Mouse (Mus musculus) embryonic fibroblast, embryonic 13.5 days (primary cell): Measurements from ENCODE around the gene 2310033P09Rik.

Experiments
- CTCF ChIP-seq: IDR thresholded peaks from 2 replicates; pipeline ENCODE4 v1.5.1; 2011; ENCODE audit warnings: mild to moderate bottlenecking, control low read depth, low read length, moderate library complexity, borderline replicate concordance; ENCODE audit not compliant: insufficient read depth
- POLR2A ChIP-seq: IDR thresholded peaks from 2 replicates; pipeline ENCODE4 v1.6.1; 2011; ENCODE audit warnings: low read depth, mild to moderate bottlenecking, control low read depth, low read length, moderate library complexity

DNA sequence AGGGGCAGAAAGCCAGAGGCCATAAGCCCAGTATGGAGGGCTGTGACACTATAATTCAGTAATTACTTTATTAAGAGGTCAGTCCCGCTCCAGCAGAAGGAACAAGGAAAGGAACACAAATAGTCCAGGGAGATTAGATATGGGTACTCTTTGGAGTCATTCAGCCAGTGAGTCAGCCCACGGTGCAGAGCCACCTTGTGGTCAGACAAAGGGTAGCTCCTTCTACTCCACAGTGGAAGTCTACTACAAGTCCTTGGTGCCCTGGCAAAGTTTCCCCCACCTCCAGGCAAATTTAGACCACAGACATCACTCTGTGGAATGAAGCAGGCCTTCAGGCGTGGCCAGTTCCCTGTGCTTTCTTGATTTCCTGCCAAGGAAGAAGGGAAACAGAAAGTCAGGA lies 24.3 kb upstream of the 2310033P09Rik start:
- peak; percentile 77; the same call in 1 of the 2 replicates for TF ChIP-seq CTCF
- no peak for TF ChIP-seq POLR2A
